Mouse (Mus musculus): ENCODE data around the gene Apopt1.

The Apopt1 gene

GRCm38 (mm10) chr12:111769816-111770577 lies 56.9 kb downstream of the Apopt1 start:
- DNase-seq (ENCODE audit: low read depth, low spot score), result no peak

GRCm38 (mm10) chr12:111770651-111771050 lies 57.6 kb downstream of the Apopt1 start:
- DNase-seq (ENCODE audit: low read depth, low spot score), result no peak

- no peak for DNase-seq (ENCODE audit: low read depth, low spot score)
Observed at GRCm38 (mm10) chr12:111774156-111774555, 61.1 kb downstream of the Apopt1 start.

- DNase-seq (ENCODE audit: low read depth, low spot score), result no peak
Observed at GRCm38 (mm10) chr12:111774845-111775244, 61.8 kb downstream of the Apopt1 start.

GRCm38 (mm10) chr12:111777919-111778318 lies 64.9 kb downstream of the Apopt1 start:
- DNase-seq (ENCODE audit: low read depth, low spot score), result no peak

- DNase-seq (ENCODE audit: low read depth, low spot score), result no peak
Observed at GRCm38 (mm10) chr12:111779544-111779943, 66.5 kb downstream of the Apopt1 start.

GRCm38 (mm10) chr12:111785174-111785573 lies 72.1 kb downstream of the Apopt1 start:
- DNase-seq (ENCODE audit: low read depth, low spot score), result no peak

GRCm38 (mm10) chr12:111787015-111787414 lies 74.0 kb downstream of the Apopt1 start:
- DNase-seq (ENCODE audit: low read depth, low spot score), result no peak

- DNase-seq (ENCODE audit: low read depth, low spot score), result no peak
Observed at GRCm38 (mm10) chr12:111790090-111790489, 77.0 kb downstream of the Apopt1 start.

GRCm38 (mm10) chr12:111790631-111791030 lies 77.6 kb downstream of the Apopt1 start:
- no peak for DNase-seq (ENCODE audit: low read depth, low spot score)

- peak; percentile 76 for DNase-seq (ENCODE audit: low read depth, low spot score)
Observed at GRCm38 (mm10) chr12:111791474-111792104, 78.5 kb downstream of the Apopt1 start.

- DNase-seq (ENCODE audit: low read depth, low spot score), result no peak
Observed at GRCm38 (mm10) chr12:111794102-111794501, 81.0 kb downstream of the Apopt1 start.

- DNase-seq (ENCODE audit: low read depth, low spot score), result no peak
Observed at GRCm38 (mm10) chr12:111794526-111795179, 81.6 kb downstream of the Apopt1 start.

GRCm38 (mm10) chr12:111795180-111795895 lies 82.3 kb downstream of the Apopt1 start:
- no peak for DNase-seq (ENCODE audit: low read depth, low spot score)

- no peak for DNase-seq (ENCODE audit: low read depth, low spot score)
Observed at GRCm38 (mm10) chr12:111797251-111797650, 84.2 kb downstream of the Apopt1 start.

GRCm38 (mm10) chr12:111798493-111798892 lies 85.4 kb downstream of the Apopt1 start:
- no peak for DNase-seq (ENCODE audit: low read depth, low spot score)

- DNase-seq (ENCODE audit: low read depth, low spot score), result no peak
Observed at GRCm38 (mm10) chr12:111800459-111801183, 87.6 kb downstream of the Apopt1 start.

GRCm38 (mm10) chr12:111803538-111803937 lies 90.5 kb downstream of the Apopt1 start:
- DNase-seq (ENCODE audit: low read depth, low spot score), result no peak
